Mouse (Mus musculus): ENCODE measurements around the gene Slc6a4. TPM values are rescaled to one million over a fixed set of nuclear protein-coding genes. Genes with fewer than 3 reads are reported as not detected.

Slc6a4 gene
- polyA plus RNA-seq, 1 experiment from 2014 or later = 2.2 TPM

DNA sequence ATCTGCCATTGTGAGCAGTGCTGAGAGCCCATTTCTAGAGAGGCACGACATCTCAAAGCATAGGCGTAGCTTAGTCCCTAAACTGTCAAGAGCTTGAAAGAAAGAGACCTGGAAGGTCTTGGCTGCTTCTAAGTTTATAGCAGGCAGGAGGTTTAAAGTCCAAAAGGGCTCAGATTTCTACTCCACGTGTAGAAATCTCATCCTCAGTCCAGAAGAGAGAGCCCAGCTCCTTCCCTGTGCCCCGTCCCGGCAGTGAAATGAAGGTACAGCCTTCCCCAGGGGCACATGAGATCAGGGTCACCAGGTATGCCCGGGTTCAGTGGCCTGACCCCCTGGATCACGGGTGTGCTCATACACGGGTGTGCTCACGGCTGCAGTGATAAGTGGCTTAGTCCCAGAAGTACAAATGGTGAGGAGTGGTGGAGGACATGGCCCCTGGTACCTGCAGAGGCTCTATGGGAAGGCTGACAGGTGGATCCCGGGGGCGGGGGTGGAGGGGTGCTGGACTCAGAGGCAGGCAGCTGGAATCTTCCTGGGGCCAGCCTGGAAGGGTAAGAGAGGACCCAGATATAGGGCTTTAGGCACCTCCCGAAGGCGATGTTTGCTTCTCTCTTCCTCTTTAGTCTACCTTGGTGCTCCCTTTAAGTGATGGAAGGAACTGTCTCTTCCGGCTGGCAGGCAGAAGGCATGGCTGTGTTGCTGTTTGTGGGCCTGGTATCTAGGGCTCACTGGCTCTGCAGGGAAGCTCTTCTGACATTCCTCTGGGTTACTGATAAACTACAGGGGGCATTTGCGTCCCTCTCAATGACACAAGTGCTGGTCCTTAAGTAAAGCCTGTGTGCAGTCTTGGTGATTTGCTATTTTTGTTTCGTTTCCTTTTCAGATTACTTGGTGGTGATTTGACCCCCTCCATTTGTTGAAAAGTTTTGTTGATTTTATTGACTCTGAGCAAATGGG, 10.9 kb downstream of the Slc6a4 start:
- Histone ChIP-seq H3K27me3 (ENCODE audit: control insufficient read depth, insufficient read depth, low read length) (no peaks in the 10 kb centered on the region), H3K4me3 (ENCODE audit: low read length) (no peak overlapping the region), H3K4me1 (ENCODE audit: control insufficient read depth, insufficient read depth, low read length) (no peaks in the 10 kb centered on the region), H3K4me2 (replicated peaks; ENCODE audit: low read depth, low read length) (no peak overlapping the region), H3K36me3 (ENCODE audit: control insufficient read depth, insufficient read depth, low read length) (no peaks in the 10 kb centered on the region), H3K9me3 (ENCODE audit: control insufficient read depth, low read length) (no peaks in the 10 kb centered on the region), H3K9ac (ENCODE audit: low read depth, low read length) (no peak overlapping the region), H3K27ac (ENCODE audit: low read depth, low read length) (no peak overlapping the region)
- no peak for ATAC-seq (ENCODE audit: low FRiP score, low TSS enrichment)
- WGBS = 71% methylated on average over 16 of the region's 16 CpGs

DNA sequence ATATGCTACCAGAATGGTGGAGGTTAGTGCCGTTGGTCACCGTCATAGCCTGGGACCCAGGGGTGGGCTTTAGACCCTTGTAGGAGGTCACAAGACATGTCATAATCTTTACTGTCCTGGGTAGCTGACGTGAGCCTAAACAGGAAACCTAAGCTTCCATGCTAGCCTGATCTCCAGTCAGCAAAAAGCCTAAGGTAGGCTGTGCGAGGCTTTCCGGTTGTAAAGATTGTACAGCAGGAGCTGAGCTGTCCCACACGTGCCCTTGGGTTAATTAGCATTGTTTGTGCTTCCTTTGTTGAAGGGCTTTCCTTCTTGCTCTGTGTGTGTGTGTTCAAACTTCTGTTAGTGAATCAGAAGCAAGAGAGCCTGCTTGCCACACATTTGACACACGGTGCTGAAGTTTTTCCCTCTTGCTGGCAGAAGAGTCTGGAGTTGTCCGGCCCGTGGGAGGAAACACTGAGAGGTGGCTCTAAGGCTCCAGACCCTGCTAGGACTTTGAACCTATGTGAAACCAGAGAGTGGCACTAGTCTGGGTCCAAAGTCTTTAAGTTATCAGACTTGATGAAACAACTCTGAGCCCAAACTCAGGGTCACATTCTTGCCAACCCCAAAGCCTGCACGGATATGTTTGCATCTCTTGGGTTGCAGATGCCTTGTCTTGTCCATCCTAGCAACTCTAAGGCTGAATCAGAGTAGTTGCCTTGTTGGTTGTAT, 12.5 kb downstream of the Slc6a4 start:
- Histone ChIP-seq H3K4me3 (ENCODE audit: low read length) (no peak overlapping the region), H3K4me1 (ENCODE audit: control insufficient read depth, insufficient read depth, low read length) (no peaks in the 10 kb centered on the region), H3K4me2 (replicated peaks; ENCODE audit: low read depth, low read length) (no peak overlapping the region), H3K9ac (ENCODE audit: low read depth, low read length) (no peak overlapping the region), H3K27ac (ENCODE audit: low read depth, low read length) (no peak overlapping the region), H3K27me3 (ENCODE audit: control insufficient read depth, insufficient read depth, low read length) (no peaks in the 10 kb centered on the region), H3K9me3 (ENCODE audit: control insufficient read depth, low read length) (no peaks in the 10 kb centered on the region), H3K36me3 (ENCODE audit: control insufficient read depth, insufficient read depth, low read length) (no peaks in the 10 kb centered on the region)
- no peak for ATAC-seq (ENCODE audit: low FRiP score, low TSS enrichment)
- WGBS = 72% methylated on average over 10 of the region's 10 CpGs

GRCm38 (mm10) chr11:77018046-77018445, 19.6 kb downstream of the Slc6a4 start:
- Histone ChIP-seq H3K27ac (ENCODE audit: low read depth, low read length) (no peak overlapping the region), H3K36me3 (ENCODE audit: control insufficient read depth, insufficient read depth, low read length) (no peaks in the 10 kb centered on the region), H3K4me3 (ENCODE audit: low read length) (no peak overlapping the region), H3K4me2 (replicated peaks; ENCODE audit: low read depth, low read length) (no peak overlapping the region), H3K9ac (ENCODE audit: low read depth, low read length) (no peak overlapping the region), H3K27me3 (ENCODE audit: control insufficient read depth, insufficient read depth, low read length) (no peaks in the 10 kb centered on the region), H3K9me3 (ENCODE audit: control insufficient read depth, low read length) (no peaks in the 10 kb centered on the region), H3K4me1 (ENCODE audit: control insufficient read depth, insufficient read depth, low read length) (no peaks in the 10 kb centered on the region)
- ATAC-seq (ENCODE audit: low FRiP score, low TSS enrichment) = no peak
- WGBS = 68% methylated on average over 11 of the region's 11 CpGs

DNA sequence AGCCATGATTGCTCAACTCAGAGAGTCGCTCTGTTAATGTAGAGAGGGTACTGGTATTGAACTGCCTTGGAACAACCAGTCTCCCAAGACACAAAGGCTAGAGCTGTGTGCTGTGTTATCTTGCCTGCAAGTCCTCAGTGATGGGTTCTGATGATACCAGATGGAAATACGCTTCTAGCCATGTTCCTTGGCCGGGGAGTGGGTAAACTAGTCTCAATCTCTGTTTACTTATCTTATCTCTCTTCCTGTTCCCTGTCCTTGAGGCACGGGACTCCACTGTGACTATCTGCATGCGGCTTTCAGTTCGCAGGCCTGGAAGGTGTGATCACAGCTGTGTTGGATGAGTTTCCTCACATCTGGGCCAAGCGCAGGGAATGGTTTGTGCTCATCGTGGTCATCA, 21.1 kb downstream of the Slc6a4 start:
- H3K9ac ChIP-seq (ENCODE audit: low read depth, low read length) = no peak overlapping the region
- H3K4me3 ChIP-seq (ENCODE audit: low read length) = no peak overlapping the region
- no peak for ATAC-seq (ENCODE audit: low FRiP score, low TSS enrichment)
- H3K36me3 ChIP-seq (ENCODE audit: control insufficient read depth, insufficient read depth, low read length) = no peaks in the 10 kb centered on the region
- H3K4me2 ChIP-seq (replicated peaks; ENCODE audit: low read depth, low read length) = no peak overlapping the region
- H3K27me3 ChIP-seq (ENCODE audit: control insufficient read depth, insufficient read depth, low read length) = no peaks in the 10 kb centered on the region
- WGBS = 67% methylated on average over 8 of the region's 8 CpGs
- H3K27ac ChIP-seq (ENCODE audit: low read depth, low read length) = no peak overlapping the region
- no peaks in the 10 kb centered on the region for H3K4me1 ChIP-seq (ENCODE audit: control insufficient read depth, insufficient read depth, low read length)
- H3K9me3 ChIP-seq (ENCODE audit: control insufficient read depth, low read length) = no peaks in the 10 kb centered on the region

DNA sequence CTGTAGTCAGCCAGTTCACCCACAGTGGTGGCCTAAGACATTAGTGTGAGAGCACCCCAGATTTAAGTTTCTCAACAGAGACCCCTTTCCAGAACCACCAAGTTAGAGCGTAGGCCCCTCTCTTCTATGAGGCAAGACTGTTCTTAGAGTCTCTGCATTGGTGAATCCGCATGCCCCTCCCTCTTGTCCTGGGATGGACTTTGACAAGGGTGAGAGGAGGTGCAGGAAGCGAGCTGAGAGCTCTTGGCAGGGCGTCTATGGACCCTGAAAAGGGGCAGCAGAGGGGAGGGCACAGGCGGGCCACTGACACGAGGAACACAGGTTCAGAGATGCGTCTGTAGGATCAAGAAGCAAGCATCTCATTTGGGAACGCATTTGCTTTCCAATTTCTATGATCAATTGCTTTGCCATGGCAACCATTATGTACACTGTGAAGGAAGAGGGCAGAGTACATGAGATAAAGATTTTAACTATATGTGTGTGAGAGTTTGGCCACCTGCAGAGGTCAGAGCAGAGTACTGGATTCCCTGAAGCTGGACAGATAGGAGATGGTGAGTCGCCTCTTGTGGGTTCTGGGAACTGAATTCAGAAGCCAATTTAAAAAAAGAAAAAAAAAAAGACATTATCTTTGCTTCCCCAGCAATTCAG, 23.5 kb downstream of the Slc6a4 start:
- Histone ChIP-seq H3K4me1 (ENCODE audit: control insufficient read depth, insufficient read depth, low read length) (no peaks in the 10 kb centered on the region), H3K27me3 (ENCODE audit: control insufficient read depth, insufficient read depth, low read length) (no peaks in the 10 kb centered on the region), H3K36me3 (ENCODE audit: control insufficient read depth, insufficient read depth, low read length) (no peaks in the 10 kb centered on the region), H3K27ac (ENCODE audit: low read depth, low read length) (no peak overlapping the region), H3K4me2 (replicated peaks; ENCODE audit: low read depth, low read length) (no peak overlapping the region), H3K9me3 (ENCODE audit: control insufficient read depth, low read length) (no peaks in the 10 kb centered on the region), H3K4me3 (ENCODE audit: low read length) (no peak overlapping the region), H3K9ac (ENCODE audit: low read depth, low read length) (no peak overlapping the region)
- no peak for ATAC-seq (ENCODE audit: low FRiP score, low TSS enrichment)
- WGBS = 88% methylated on average over 9 of the region's 9 CpGs

DNA sequence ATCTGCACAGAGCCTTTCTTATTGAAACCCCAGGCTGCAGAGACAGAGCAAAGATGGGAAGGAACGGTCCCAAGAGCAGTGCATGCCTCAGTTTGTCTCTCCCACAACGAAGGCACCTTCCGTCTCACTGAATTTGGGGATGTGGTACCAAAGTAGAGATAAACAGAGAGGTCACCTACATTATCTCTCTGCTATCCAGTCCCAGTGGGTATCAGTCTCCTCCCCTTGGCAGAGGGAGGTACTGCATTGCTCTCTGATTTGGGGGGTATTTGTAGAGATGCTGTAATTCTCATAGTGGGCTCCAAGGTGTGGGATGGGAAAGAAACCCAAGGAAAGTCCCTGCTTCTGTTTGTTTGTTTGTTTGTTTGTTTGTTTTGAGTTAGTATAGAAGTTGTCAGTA, 28.2 kb downstream of the Slc6a4 start:
- Histone ChIP-seq H3K4me3 (ENCODE audit: low read length) (no peak overlapping the region), H3K36me3 (ENCODE audit: control insufficient read depth, insufficient read depth, low read length) (no peaks in the 10 kb centered on the region), H3K4me1 (ENCODE audit: control insufficient read depth, insufficient read depth, low read length) (no peaks in the 10 kb centered on the region), H3K4me2 (replicated peaks; ENCODE audit: low read depth, low read length) (no peak overlapping the region), H3K27me3 (ENCODE audit: control insufficient read depth, insufficient read depth, low read length) (no peaks in the 10 kb centered on the region), H3K9ac (ENCODE audit: low read depth, low read length) (no peak overlapping the region), H3K27ac (ENCODE audit: low read depth, low read length) (no peak overlapping the region), H3K9me3 (ENCODE audit: control insufficient read depth, low read length) (no peaks in the 10 kb centered on the region)
- no peak for ATAC-seq (ENCODE audit: low FRiP score, low TSS enrichment)
- WGBS = 82% methylated on average over 3 of the region's 3 CpGs

DNA sequence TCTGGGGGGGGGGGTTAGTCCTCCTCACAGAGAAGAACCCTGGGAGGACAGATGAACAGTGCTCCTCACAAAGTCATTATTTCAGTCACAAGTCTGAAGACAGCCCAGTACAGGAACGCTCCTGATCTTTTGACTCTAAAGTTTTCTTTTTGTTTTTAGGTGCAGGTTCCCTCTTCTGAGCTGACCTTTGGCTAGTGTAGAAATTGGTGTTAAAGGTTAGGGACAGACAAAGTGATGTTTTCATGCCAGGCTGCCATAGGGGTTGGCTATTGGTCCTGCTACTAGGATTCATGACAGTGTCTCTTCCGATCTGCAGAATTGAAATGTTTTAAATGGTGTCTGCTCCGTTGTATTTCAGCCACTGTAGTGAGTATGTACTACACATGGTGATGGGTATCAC, 29.8 kb downstream of the Slc6a4 start:
- H3K4me1 ChIP-seq (ENCODE audit: control insufficient read depth, insufficient read depth, low read length) = no peaks in the 10 kb centered on the region
- WGBS = 83% methylated on average over 3 of the region's 3 CpGs
- H3K4me2 ChIP-seq (replicated peaks; ENCODE audit: low read depth, low read length) = no peak overlapping the region
- no peak overlapping the region for H3K9ac ChIP-seq (ENCODE audit: low read depth, low read length)
- H3K27ac ChIP-seq (ENCODE audit: low read depth, low read length) = no peak overlapping the region
- H3K27me3 ChIP-seq (ENCODE audit: control insufficient read depth, insufficient read depth, low read length) = no peaks in the 10 kb centered on the region
- no peaks in the 10 kb centered on the region for H3K36me3 ChIP-seq (ENCODE audit: control insufficient read depth, insufficient read depth, low read length)
- no peak overlapping the region for H3K4me3 ChIP-seq (ENCODE audit: low read length)
- H3K9me3 ChIP-seq (ENCODE audit: control insufficient read depth, low read length) = no peaks in the 10 kb centered on the region
- no peak for ATAC-seq (ENCODE audit: low FRiP score, low TSS enrichment)

GRCm38 (mm10) chr11:77031151-77031934, 32.9 kb downstream of the Slc6a4 start:
- Histone ChIP-seq H3K27me3 (ENCODE audit: control insufficient read depth, insufficient read depth, low read length) (no peaks in the 10 kb centered on the region), H3K4me1 (ENCODE audit: control insufficient read depth, insufficient read depth, low read length) (no peaks in the 10 kb centered on the region), H3K4me3 (ENCODE audit: low read length) (no peak overlapping the region), H3K27ac (ENCODE audit: low read depth, low read length) (no peak overlapping the region), H3K9me3 (ENCODE audit: control insufficient read depth, low read length) (no peaks in the 10 kb centered on the region), H3K4me2 (replicated peaks; ENCODE audit: low read depth, low read length) (no peak overlapping the region), H3K36me3 (ENCODE audit: control insufficient read depth, insufficient read depth, low read length) (no peaks in the 10 kb centered on the region), H3K9ac (ENCODE audit: low read depth, low read length) (no peak overlapping the region)
- ATAC-seq (ENCODE audit: low FRiP score, low TSS enrichment) = no peak
- WGBS = 88% methylated on average over 14 of the region's 14 CpGs
